Mouse (Mus musculus) stomach, embryonic 14.5 days (tissue): ENCODE measurements around the gene Rbfox3. TPM values are rescaled to one million over a fixed set of nuclear protein-coding genes. Genes with fewer than 3 reads are reported as not detected.
A peak's percentile ranks its signal among the peaks of the same experiment; 100 is the strongest.

ENCODE experiments used
- ATAC-seq: fragments of 200-750 bp; cut with Nextera tagmentation; 2 replicates; pipeline ENCODE4 v1.8.0; 2017; ENCODE audit warnings: low read depth, moderate TSS enrichment; ENCODE audit not compliant: insufficient number of reproducible peaks, insufficient read depth, low FRiP score
- H3K27ac ChIP-seq: fragments of 300-500 bp; sonication (generic); 2 replicates; pipeline ENCODE4 v1.5.1; 2014; ENCODE audit warnings: mild to moderate bottlenecking, low read length, moderate library complexity, mixed read lengths
- H3K27me3 ChIP-seq: fragments of 300-500 bp; sonication (generic); 2 replicates; pipeline ENCODE4 v1.6.1; 2014; ENCODE audit warnings: low read length, control low read depth, mixed read lengths; ENCODE audit not compliant: control insufficient read depth, insufficient read depth
- H3K36me3 ChIP-seq: fragments of 300-500 bp; sonication (generic); 2 replicates; pipeline ENCODE4 v1.6.1; 2014; ENCODE audit warnings: mild to moderate bottlenecking, control low read depth, low read length, moderate library complexity, mixed read lengths; ENCODE audit not compliant: control insufficient read depth, insufficient read depth
- H3K4me1 ChIP-seq: fragments of 300-500 bp; sonication (generic); 2 replicates; pipeline ENCODE4 v1.6.1; 2014; ENCODE audit warnings: low read length, control low read depth, mixed read lengths; ENCODE audit not compliant: control insufficient read depth, insufficient read depth
- H3K4me2 ChIP-seq: fragments of 300-500 bp; sonication (generic); replicated peaks from 2 replicates; pipeline ENCODE4 v1.6.1; 2014; ENCODE audit warnings: low read depth, low read length, control low read depth
- H3K4me3 ChIP-seq: fragments of 300-500 bp; sonication (generic); 2 replicates; pipeline ENCODE4 v1.5.1; 2014; ENCODE audit warnings: low read depth, low read length, control low read depth
- H3K9ac ChIP-seq: fragments of 300-500 bp; sonication (generic); replicated peaks from 2 replicates; pipeline ENCODE4 v1.6.1; 2014; ENCODE audit warnings: low read depth, mild to moderate bottlenecking, control low read depth, low read length, moderate library complexity, mixed read lengths
- H3K9me3 ChIP-seq: fragments of 300-500 bp; sonication (generic); 2 replicates; pipeline ENCODE4 v1.6.1; 2016; ENCODE audit warnings: low read depth, low read length, control low read depth; ENCODE audit not compliant: control insufficient read depth
- WGBS: fragments of 180-500 bp; shearing (Covaris S2); extraction: QIAGEN DNeasy Blood & Tissue Kit; methylation state at CpG from one replicate; pipeline ENCODE4 v1.1.7; 2014; 5-methylcytosine and 5-hydroxymethylcytosine counted together
- polyA plus RNA-seq: library from polyadenylated mRNA; unstranded; fragments of >200 nt; fragmentation: Nextera tagmentation; extraction: Ambion mirVana; gene quantifications from 2 replicates; pipeline ENCODE4 v1.2.1, GENCODE M21; 2014

Rbfox3 gene
- polyA plus RNA-seq, 1 experiment from 2014 or later, result 1.2 TPM

GRCm38 (mm10) chr11:118473161-118473560 lies 438.2 kb downstream of the Rbfox3 start:
- WGBS, result 100% methylated on average over 1 of the region's 1 CpGs
- Histone ChIP-seq H3K9me3 (no peaks in the 10 kb centered on the region), H3K4me3 (no peak overlapping the region), H3K27ac (no peak overlapping the region), H3K9ac (no peak overlapping the region), H3K27me3 (no peaks in the 10 kb centered on the region), H3K36me3 (no peaks in the 10 kb centered on the region), H3K4me2 (no peak overlapping the region), H3K4me1 (peaks cover 7% of the 10 kb centered on the region; the same call in 1 of the 2 replicates)
- no peak for ATAC-seq

DNA sequence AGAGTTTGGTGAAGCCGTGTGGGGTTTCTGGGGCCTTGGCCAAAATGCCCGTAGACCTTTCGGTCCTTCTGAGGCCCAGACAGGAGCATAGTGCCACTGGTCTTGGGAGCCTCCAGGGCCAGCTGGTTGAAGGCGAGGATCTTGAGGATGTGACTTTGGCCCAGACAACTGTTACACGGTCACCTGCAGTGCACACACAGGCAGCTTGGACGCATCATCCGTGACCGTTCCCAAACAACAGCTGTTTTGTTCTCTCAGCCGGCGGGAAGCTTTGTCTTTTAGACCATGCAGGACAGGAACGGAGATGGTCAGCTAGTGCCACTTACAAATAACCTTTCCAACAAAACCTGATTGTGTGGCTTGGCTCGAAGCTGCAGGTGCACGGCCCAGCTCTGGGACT lies 439.7 kb downstream of the Rbfox3 start:
- WGBS, result 83% methylated on average over 13 of the region's 13 CpGs

DNA sequence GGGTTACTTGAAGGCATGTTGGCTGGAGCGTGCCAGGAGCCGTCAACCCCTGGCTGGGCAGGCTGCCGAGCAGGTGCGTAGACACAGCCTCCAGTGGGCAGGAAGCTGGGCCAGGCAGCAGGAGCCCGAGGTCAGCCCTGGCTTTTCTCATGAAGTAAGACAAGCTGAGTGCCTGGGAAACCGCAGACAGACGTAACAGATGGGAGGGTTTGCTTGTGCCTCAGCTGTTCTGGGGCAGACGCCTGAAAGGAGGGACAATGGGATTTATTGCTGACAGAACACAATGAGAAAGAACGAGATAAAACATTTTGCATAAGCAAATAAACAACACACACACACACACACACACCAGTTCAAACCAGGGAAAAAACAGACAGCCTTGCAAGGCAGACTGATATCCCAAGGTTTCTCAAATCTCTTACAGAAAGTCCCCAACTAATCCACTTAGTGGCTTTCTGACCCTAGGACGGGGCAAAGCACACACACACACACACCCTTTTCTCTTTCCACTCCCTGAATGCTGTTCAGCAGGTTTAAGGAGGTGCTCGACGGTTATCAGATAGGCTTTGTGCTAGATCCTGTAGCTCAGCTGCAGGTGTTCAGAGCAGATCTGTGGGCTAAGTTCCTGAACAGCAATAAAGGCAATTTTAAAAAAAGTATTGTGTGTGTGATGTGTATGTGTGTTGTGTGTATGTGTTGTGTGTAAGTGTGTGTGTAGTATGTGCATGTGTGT lies 441.0 kb downstream of the Rbfox3 start:
- no peaks in the 10 kb centered on the region for H3K36me3 ChIP-seq
- H3K9ac ChIP-seq, result no peak overlapping the region
- WGBS, result 12% methylated on average over 12 of the region's 12 CpGs
- peak overlapping the region; percentile 90 for H3K27ac ChIP-seq
- no peaks in the 10 kb centered on the region for H3K27me3 ChIP-seq
- no peak overlapping the region for H3K4me3 ChIP-seq
- H3K9me3 ChIP-seq, result no peaks in the 10 kb centered on the region
- peak; percentile 87 for ATAC-seq
- H3K4me1 ChIP-seq, result peaks cover 4% of the 10 kb centered on the region; the same call in 1 of the 2 replicates
- no peak overlapping the region for H3K4me2 ChIP-seq

More for the DNA sequence above, 439.7 kb downstream of the Rbfox3 start:
- Histone ChIP-seq H3K36me3 (no peaks in the 10 kb centered on the region), H3K4me1 (peaks cover 4% of the 10 kb centered on the region; the same call in 1 of the 2 replicates), H3K4me3 (no peak overlapping the region), H3K9ac (no peak overlapping the region), H3K9me3 (no peaks in the 10 kb centered on the region), H3K27ac (no peak overlapping the region), H3K4me2 (no peak overlapping the region), H3K27me3 (no peaks in the 10 kb centered on the region)
- ATAC-seq, result no peak

DNA sequence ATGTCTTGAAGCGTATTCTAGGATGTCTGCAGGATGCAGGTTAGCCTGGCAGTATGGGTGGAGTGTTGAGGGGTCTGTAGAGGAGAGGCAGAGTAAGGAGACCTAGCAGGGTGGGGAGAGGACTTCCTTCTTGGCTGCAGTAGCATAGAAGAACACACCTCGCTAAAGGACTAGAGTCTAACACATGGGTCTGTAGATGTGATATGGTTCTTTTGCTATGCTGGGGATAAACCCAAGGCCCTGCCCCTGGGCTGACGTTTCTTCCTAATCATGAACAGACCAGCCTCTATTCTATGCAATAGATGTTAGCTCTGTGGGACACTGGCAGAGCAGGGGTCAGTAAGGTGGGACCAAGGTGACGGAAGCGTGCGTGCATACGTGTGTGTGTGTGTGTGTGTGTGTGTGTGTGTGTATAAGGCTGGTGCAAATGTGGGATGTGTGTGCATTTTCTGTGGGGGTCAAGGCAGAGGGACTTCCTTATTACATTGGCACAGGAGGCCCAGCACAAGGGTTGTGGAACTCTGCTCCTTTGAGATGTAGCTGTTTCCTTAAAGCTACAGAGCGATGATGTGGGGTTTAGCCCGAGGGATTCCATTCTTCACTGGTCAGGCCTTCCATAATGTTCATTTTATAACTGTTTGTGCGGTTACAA lies 441.8 kb downstream of the Rbfox3 start:
- 69% methylated on average over 10 of the region's 10 CpGs for WGBS
- Histone ChIP-seq H3K27ac (peak overlapping the region; percentile 90), H3K36me3 (no peaks in the 10 kb centered on the region), H3K9ac (no peak overlapping the region), H3K4me2 (no peak overlapping the region), H3K4me3 (no peak overlapping the region), H3K27me3 (no peaks in the 10 kb centered on the region), H3K9me3 (no peaks in the 10 kb centered on the region), H3K4me1 (peaks cover 4% of the 10 kb centered on the region; the same call in 1 of the 2 replicates)
- ATAC-seq, result no peak

DNA sequence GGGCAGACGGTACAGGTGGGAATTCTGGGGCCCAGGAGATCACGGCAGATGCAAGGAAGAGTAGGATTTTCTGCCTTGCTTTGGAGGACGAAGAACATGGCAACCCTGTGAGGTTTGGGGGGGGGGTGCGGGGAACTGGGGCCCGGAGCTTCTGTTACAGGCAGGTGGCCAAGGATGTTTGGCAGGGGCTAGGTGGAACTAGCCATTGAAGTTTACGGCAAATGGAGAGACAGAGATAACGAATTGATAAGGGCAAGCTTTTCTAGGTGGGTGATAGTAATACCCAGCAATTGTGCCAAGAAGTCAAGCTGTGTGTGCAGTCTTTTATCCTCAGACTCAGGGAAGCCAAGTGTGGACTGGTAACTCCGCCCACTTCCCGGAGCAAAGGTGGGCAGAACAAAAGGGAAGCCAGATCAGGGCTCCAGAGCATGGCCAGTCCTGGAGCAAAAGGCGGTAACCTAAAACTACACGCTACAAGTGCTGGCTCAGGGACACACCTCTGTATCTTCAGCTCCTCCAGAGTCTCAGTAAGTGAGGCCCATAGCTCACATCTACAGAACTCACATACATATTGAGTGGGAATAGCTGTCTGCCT lies 443.9 kb downstream of the Rbfox3 start:
- Histone ChIP-seq H3K4me2 (no peak overlapping the region), H3K36me3 (no peaks in the 10 kb centered on the region), H3K4me3 (no peak overlapping the region), H3K27me3 (no peaks in the 10 kb centered on the region), H3K9ac (no peak overlapping the region), H3K27ac (peak overlapping the region; percentile 49; the same call in 1 of the 2 replicates), H3K9me3 (no peaks in the 10 kb centered on the region), H3K4me1 (peaks cover 4% of the 10 kb centered on the region; the same call in 1 of the 2 replicates)
- WGBS, result 58% methylated on average over 11 of the region's 11 CpGs
- ATAC-seq, result peak; percentile 53; the same call in 1 of the 2 replicates

DNA sequence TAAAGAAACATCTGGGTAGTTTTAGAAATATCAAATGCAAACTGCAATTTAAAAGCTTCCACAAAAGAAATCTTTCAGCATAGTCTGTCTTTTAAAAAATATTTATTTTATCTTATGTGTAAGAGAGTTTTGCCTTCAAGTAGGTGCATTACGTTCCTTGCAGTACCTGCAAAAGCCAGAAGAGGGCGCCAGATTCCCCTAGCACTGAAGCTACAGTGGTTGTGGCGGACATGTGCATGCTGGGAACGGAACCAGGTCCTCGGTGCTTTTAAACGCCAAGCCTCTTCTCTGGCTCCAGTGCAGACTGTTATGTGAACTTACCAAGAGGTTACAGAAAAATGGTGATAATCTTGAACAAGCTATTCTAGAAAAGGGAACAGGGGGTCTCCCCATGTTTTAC lies 451.1 kb downstream of the Rbfox3 start:
- Histone ChIP-seq H3K4me2 (no peak overlapping the region), H3K4me1 (no peaks in the 10 kb centered on the region), H3K4me3 (no peak overlapping the region), H3K27ac (no peak overlapping the region), H3K27me3 (no peaks in the 10 kb centered on the region), H3K9ac (no peak overlapping the region), H3K36me3 (no peaks in the 10 kb centered on the region), H3K9me3 (no peaks in the 10 kb centered on the region)
- no peak for ATAC-seq
- WGBS, result 59% methylated on average over 6 of the region's 6 CpGs

DNA sequence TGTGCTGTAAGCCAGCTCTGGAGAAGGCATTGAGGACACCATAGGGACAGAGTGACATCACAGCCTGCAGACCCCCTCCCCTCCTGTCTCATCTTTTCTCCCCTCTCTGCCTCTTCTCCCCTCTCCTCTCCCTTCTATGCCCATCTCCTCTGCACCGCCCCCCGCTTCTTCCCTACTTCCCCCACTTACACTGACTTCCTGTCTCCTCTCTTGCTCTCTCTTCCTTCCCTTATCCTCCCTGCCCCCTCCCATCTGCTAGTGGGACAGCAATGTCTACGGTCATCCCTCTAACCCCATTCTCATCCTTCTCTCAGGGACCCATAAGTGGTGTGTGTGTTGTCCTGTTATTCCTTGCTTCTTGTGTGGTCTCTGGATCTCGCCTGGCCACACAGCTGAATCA lies 451.9 kb downstream of the Rbfox3 start:
- H3K27me3 ChIP-seq, result no peaks in the 10 kb centered on the region
- H3K9me3 ChIP-seq, result no peaks in the 10 kb centered on the region
- H3K36me3 ChIP-seq, result no peaks in the 10 kb centered on the region
- ATAC-seq, result no peak
- no peak overlapping the region for H3K27ac ChIP-seq
- no peaks in the 10 kb centered on the region for H3K4me1 ChIP-seq
- no peak overlapping the region for H3K4me2 ChIP-seq
- no peak overlapping the region for H3K9ac ChIP-seq
- 64% methylated on average over 4 of the region's 4 CpGs for WGBS
- no peak overlapping the region for H3K4me3 ChIP-seq

DNA sequence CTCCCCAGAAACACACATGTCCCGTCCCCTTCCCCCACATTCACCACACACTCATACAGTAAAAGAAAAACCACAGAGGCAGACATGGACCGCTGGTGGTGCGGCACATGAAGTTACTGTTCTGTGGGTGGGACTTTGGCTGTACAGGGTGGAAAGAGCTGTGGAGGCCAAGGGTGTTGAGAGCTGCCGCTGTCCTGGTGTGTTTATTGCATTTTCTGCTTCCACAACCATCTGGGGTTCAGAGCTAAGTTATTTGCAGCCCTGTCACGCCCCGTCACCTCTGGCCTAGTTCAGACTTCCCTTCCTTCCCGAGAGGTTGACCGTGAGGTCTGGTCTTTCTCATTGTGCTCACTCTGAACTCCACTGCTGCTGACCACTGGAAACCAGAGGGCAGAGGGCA lies 452.3 kb downstream of the Rbfox3 start:
- ATAC-seq, result no peak
- Histone ChIP-seq H3K4me3 (no peak overlapping the region), H3K4me1 (no peaks in the 10 kb centered on the region), H3K4me2 (no peak overlapping the region), H3K36me3 (no peaks in the 10 kb centered on the region), H3K27me3 (no peaks in the 10 kb centered on the region), H3K9me3 (no peaks in the 10 kb centered on the region), H3K9ac (no peak overlapping the region), H3K27ac (no peak overlapping the region)
- WGBS, result 39% methylated on average over 8 of the region's 8 CpGs
